Mouse (Mus musculus): Measurements from ENCODE around the gene Plekhg6. TPM values are rescaled to one million over a fixed set of nuclear protein-coding genes. Genes with fewer than 3 reads are reported as not detected.
A peak's percentile ranks its signal among the peaks of the same experiment; 100 is the strongest.

Plekhg6 gene
- polyA plus RNA-seq, 1 experiment from 2014 or later: 0.05 TPM

DNA sequence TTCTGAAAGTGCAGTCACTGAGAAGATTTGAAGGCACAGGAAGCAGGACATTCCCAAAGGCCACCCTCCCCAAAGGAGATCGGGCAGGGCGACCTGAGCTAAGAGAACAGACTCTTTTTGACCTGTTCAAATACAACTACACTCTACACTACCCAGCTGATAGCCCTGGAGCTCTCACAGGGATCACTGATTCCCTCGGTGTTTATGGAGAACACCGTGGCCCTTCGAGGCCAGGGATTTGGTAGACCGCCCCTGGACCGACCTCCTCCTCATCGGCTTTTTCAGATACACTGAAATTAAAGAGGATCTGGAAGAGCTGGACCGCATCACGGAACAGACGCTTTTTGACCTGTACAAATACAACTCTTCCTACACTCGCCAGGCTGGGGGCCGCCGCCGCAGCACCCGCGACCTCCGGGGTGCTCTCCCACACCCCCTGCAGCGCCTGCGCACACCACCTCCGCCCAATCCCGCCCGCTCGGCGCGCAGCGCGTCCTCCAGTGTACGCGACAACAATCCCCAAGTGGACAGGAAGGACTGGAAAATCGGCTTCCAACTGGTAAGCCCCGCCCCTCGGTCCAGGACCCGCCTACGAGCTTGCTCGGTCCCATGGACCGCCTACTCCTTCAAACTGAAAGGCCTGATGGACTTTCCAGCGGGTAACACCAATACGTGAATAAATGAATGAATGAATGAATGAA lies 49.8 kb downstream of the Plekhg6 start:
- Histone ChIP-seq H3K36me3 (no peaks in the 10 kb centered on the region), H3K27ac (replicated peaks) (no peak overlapping the region), H3K4me2 (replicated peaks) (peak overlapping the region; percentile 78), H3K4me3 (peak overlapping the region; percentile 49), H3K9ac (replicated peaks) (peak overlapping the region; percentile 62), H3K27me3 (0 out of 2 replicates have a peak, but pooled peaks cover 4% of the 10 kb centered on the region), H3K9me3 (no peaks in the 10 kb centered on the region), H3K4me1 (peaks cover 7% of the 10 kb centered on the region; the same call in 1 of the 2 replicates)
- peak; percentile 84 for ATAC-seq (ENCODE audit: low FRiP score, low read depth)
- WGBS: 1% methylated on average over 39 of the region's 39 CpGs

- Histone ChIP-seq H3K27ac (replicated peaks) (no peak overlapping the region), H3K4me2 (replicated peaks) (no peak overlapping the region), H3K4me1 (peaks cover 7% of the 10 kb centered on the region; the same call in 1 of the 2 replicates), H3K4me3 (no peak overlapping the region), H3K9ac (replicated peaks) (no peak overlapping the region), H3K9me3 (no peaks in the 10 kb centered on the region), H3K36me3 (no peaks in the 10 kb centered on the region), H3K27me3 (peaks cover 11% of the 10 kb centered on the region; the same call in 1 of the 2 replicates)
- ATAC-seq (ENCODE audit: low FRiP score, low read depth): no peak
- WGBS: 81% methylated on average over 5 of the region's 5 CpGs
Measured at GRCm38 (mm10) chr6:125328243-125328642, 52.4 kb downstream of the Plekhg6 start.

DNA sequence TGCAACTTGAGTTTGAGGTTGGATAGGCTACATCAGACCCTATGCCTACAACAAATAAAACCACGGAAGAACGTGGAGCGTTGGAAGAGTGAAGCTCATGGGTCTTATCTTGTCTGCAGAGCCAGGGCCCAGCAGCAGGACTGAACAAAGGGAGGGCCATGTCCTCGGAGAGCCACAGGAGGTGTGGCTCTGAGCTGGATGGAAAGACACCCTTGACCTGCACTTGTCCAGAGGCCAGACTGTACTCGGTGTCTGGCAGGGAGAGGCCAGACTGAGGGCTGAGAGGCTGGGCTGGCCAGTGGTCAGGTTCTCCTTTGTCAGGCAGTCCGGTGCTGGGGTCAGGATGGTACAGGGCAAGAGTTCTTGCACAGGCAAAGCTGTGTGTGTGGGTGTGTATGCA lies 55.3 kb downstream of the Plekhg6 start:
- H3K27me3 ChIP-seq: peaks cover 36% of the 10 kb centered on the region
- no peaks in the 10 kb centered on the region for H3K9me3 ChIP-seq
- H3K9ac ChIP-seq (replicated peaks): no peak overlapping the region
- no peaks in the 10 kb centered on the region for H3K36me3 ChIP-seq
- H3K27ac ChIP-seq (replicated peaks): no peak overlapping the region
- WGBS: 72% methylated on average over 6 of the region's 6 CpGs
- no peak overlapping the region for H3K4me2 ChIP-seq (replicated peaks)
- no peak overlapping the region for H3K4me3 ChIP-seq
- peaks cover 6% of the 10 kb centered on the region; the same call in 1 of the 2 replicates for H3K4me1 ChIP-seq
- no peak for ATAC-seq (ENCODE audit: low FRiP score, low read depth)

- no peaks in the 10 kb centered on the region for H3K36me3 ChIP-seq
- no peak for ATAC-seq (ENCODE audit: low FRiP score, low read depth)
- peaks cover 6% of the 10 kb centered on the region; the same call in 1 of the 2 replicates for H3K4me1 ChIP-seq
- H3K9me3 ChIP-seq: no peaks in the 10 kb centered on the region
- peaks cover 54% of the 10 kb centered on the region for H3K27me3 ChIP-seq
- no peak overlapping the region for H3K9ac ChIP-seq (replicated peaks)
- no peak overlapping the region for H3K27ac ChIP-seq (replicated peaks)
- no peak overlapping the region for H3K4me3 ChIP-seq
- 78% methylated on average over 6 of the region's 6 CpGs for WGBS
- no peak overlapping the region for H3K4me2 ChIP-seq (replicated peaks)
Measured at GRCm38 (mm10) chr6:125323547-125323946, 57.0 kb downstream of the Plekhg6 start.

- Histone ChIP-seq H3K27ac (replicated peaks) (no peak overlapping the region), H3K36me3 (no peaks in the 10 kb centered on the region)
- WGBS: 65% methylated on average over 13 of the region's 13 CpGs
Measured at GRCm38 (mm10) chr6:125322794-125323193, 57.8 kb downstream of the Plekhg6 start.

GRCm38 (mm10) chr6:125321114-125321855 lies 59.3 kb downstream of the Plekhg6 start:
- no peak for ATAC-seq (ENCODE audit: low FRiP score, low read depth)
- peaks cover 59% of the 10 kb centered on the region for H3K27me3 ChIP-seq
- H3K4me1 ChIP-seq: peaks cover 6% of the 10 kb centered on the region; the same call in 1 of the 2 replicates
- H3K9me3 ChIP-seq: no peaks in the 10 kb centered on the region
- H3K9ac ChIP-seq (replicated peaks): no peak overlapping the region
- no peaks in the 10 kb centered on the region for H3K36me3 ChIP-seq
- H3K27ac ChIP-seq (replicated peaks): no peak overlapping the region
- no peak overlapping the region for H3K4me2 ChIP-seq (replicated peaks)
- 9% methylated on average over 26 of the region's 26 CpGs for WGBS
- no peak overlapping the region for H3K4me3 ChIP-seq

More at GRCm38 (mm10) chr6:125322794-125323193, 57.8 kb downstream of the Plekhg6 start:
- H3K27me3 ChIP-seq: peaks cover 57% of the 10 kb centered on the region
- no peak overlapping the region for H3K4me2 ChIP-seq (replicated peaks)
- no peak overlapping the region for H3K4me3 ChIP-seq
- no peak overlapping the region for H3K9ac ChIP-seq (replicated peaks)
- H3K9me3 ChIP-seq: no peaks in the 10 kb centered on the region
- peaks cover 6% of the 10 kb centered on the region; the same call in 1 of the 2 replicates for H3K4me1 ChIP-seq
- ATAC-seq (ENCODE audit: low FRiP score, low read depth): no peak

DNA sequence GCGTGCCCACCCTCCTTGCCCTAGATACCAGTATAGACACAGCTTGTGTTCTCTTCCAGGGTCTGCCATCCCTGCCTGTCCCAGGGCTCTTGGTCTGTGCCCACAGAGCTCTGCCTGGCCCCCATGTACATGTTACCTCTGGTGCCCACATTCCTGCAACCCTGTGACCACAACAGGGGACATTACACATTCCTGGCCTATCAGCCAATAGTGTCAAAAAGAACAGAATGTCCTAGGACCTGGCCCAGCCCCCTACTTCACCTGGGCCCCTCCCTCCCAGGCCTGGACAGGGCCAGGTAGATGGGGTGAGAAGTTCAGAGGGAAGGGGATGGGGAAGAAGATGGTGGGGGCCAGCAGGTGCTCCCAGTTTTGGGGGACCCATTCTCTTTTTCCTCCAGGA lies 60.3 kb downstream of the Plekhg6 start, which contains the start of gene Scnn1a:
Gene Scnn1a, plus strand, starts transcription at position 337 of the 400 bp plus-strand sequence.
- Histone ChIP-seq H3K27ac (replicated peaks) (no peak within 1 kb of the TSS), H3K4me3 (no peak within 1 kb of the TSS), H3K27me3 (peaks cover 62% of the 10 kb centered on the region), H3K4me2 (replicated peaks) (no peak within 1 kb of the TSS), H3K4me1 (peaks cover 6% of the 10 kb centered on the region; the same call in 1 of the 2 replicates), H3K36me3 (no peaks in the 10 kb centered on the region), H3K9me3 (no peaks in the 10 kb centered on the region), H3K9ac (replicated peaks) (no peak within 1 kb of the TSS)
- 71% methylated on average over 1 of the region's 1 CpGs for WGBS
- no peak for ATAC-seq (ENCODE audit: low FRiP score, low read depth)

DNA sequence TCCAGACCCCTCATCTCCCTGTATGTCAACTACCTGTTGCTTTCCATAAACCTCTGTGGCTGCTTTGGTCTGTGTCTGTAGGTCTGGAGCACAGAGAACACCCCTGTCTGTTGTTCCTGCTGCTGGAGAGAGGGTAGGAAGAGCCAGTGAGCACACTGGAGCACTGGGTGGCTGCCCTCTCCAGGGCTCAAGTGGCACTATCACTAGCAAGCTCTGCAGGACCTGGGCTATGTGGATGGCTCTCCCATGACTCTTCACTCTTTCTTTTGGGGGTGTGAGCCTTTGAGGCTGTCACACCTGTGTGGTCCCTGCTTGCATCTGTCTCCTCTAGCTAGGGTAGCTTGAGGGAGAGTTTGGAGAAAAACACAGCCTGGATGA lies 60.7 kb downstream of the Plekhg6 start:
- H3K9ac ChIP-seq (replicated peaks): no peak overlapping the region

GRCm38 (mm10) chr6:125318981-125319918 lies 61.3 kb downstream of the Plekhg6 start:
- peaks cover 65% of the 10 kb centered on the region for H3K27me3 ChIP-seq
- peaks cover 9% of the 10 kb centered on the region for H3K4me1 ChIP-seq
- H3K36me3 ChIP-seq: no peaks in the 10 kb centered on the region
- no peak overlapping the region for H3K9ac ChIP-seq (replicated peaks)
- no peaks in the 10 kb centered on the region for H3K9me3 ChIP-seq
- no peak overlapping the region for H3K4me2 ChIP-seq (replicated peaks)
- ATAC-seq (ENCODE audit: low FRiP score, low read depth): no peak
- H3K27ac ChIP-seq (replicated peaks): no peak overlapping the region
- H3K4me3 ChIP-seq: no peak overlapping the region
- 65% methylated on average over 15 of the region's 15 CpGs for WGBS

More for the DNA sequence above, 60.7 kb downstream of the Plekhg6 start:
- Histone ChIP-seq H3K4me3 (no peak overlapping the region), H3K4me1 (peaks cover 6% of the 10 kb centered on the region; the same call in 1 of the 2 replicates), H3K27me3 (peaks cover 62% of the 10 kb centered on the region), H3K27ac (replicated peaks) (no peak overlapping the region), H3K4me2 (replicated peaks) (no peak overlapping the region), H3K9me3 (no peaks in the 10 kb centered on the region), H3K36me3 (no peaks in the 10 kb centered on the region)
- no peak for ATAC-seq (ENCODE audit: low FRiP score, low read depth)

- no peaks in the 10 kb centered on the region for H3K9me3 ChIP-seq
- H3K36me3 ChIP-seq: no peaks in the 10 kb centered on the region
- 80% methylated on average over 7 of the region's 7 CpGs for WGBS
- ATAC-seq (ENCODE audit: low FRiP score, low read depth): no peak
- H3K27me3 ChIP-seq: peaks cover 50% of the 10 kb centered on the region
- H3K9ac ChIP-seq (replicated peaks): no peak overlapping the region
- no peak overlapping the region for H3K4me3 ChIP-seq
- H3K27ac ChIP-seq (replicated peaks): no peak overlapping the region
- H3K4me2 ChIP-seq (replicated peaks): no peak overlapping the region
- peaks cover 22% of the 10 kb centered on the region for H3K4me1 ChIP-seq
Measured at GRCm38 (mm10) chr6:125317077-125317476, 63.5 kb downstream of the Plekhg6 start.

GRCm38 (mm10) chr6:125314746-125315145 lies 65.8 kb downstream of the Plekhg6 start:
- no peak for ATAC-seq (ENCODE audit: low FRiP score, low read depth)

More at GRCm38 (mm10) chr6:125314746-125315145, 65.8 kb downstream of the Plekhg6 start:
- Histone ChIP-seq H3K27ac (replicated peaks) (no peak overlapping the region), H3K4me3 (no peak overlapping the region), H3K9me3 (no peaks in the 10 kb centered on the region), H3K4me2 (replicated peaks) (no peak overlapping the region), H3K27me3 (peaks cover 27% of the 10 kb centered on the region), H3K9ac (replicated peaks) (no peak overlapping the region), H3K36me3 (no peaks in the 10 kb centered on the region), H3K4me1 (peaks cover 15% of the 10 kb centered on the region)
- WGBS: 84% methylated on average over 6 of the region's 6 CpGs

Data from midbrain, embryonic 12.5 days (tissue).